Mouse (Mus musculus) heart, postnatal 0 days (tissue): ENCODE data around the gene Dhx37.

ENCODE experiments used
- CTCF ChIP-seq: IDR thresholded peaks from 2 replicates; pipeline ENCODE4 v1.5.1; 2016; ENCODE audit warnings: antibody characterized with exemption, control low read depth, low read depth
- EP300 ChIP-seq: IDR thresholded peaks from 2 replicates; pipeline ENCODE4 v1.6.1; 2016; ENCODE audit warnings: antibody characterized with exemption, low read depth

- TF ChIP-seq CTCF, result no peak
- TF ChIP-seq EP300, result no peak
Observed at GRCm38 (mm10) chr5:125470713-125471112, 36.8 kb upstream of the Dhx37 start.
